Mouse (Mus musculus): ENCODE results near the gene N4bp1.

DNA sequence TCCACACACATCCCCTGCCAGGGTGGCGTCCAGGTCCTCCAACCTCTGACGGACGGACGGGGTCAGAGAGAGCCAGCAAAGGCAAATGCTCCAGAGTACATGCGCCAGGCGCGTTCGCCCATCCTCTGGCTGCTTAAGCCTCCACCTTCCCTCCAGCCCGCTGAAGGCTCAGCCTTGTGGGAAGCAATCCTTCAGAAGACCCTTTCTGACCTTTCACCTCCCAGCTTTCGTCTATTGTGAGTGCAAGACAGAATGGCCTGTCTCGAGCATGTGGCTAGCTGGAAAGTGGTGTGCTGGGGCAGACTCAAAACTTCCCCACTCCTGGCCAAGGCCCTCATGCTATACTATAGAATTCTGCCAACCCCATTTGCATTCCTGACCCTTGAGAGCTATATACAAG is 30.4 kb downstream of the N4bp1 start:
- TF ChIP-seq CTCF (IDR thresholded peaks at IDR 0.05; ENCODE audit: low read depth), result no peak
- TF ChIP-seq EP300 (IDR thresholded peaks at IDR 0.05; ENCODE audit: low read depth), result no peak
